Mouse (Mus musculus): ENCODE measurements at regions not wholly inside any gene's neighbourhood (a gene's known extent, or its start where the extent isn't known, plus 50 kb on each side); places are given as distances from the start of the nearest gene placed in this dataset.
"Not testable (repeated sequence)": the region's sequence is repeated elsewhere in the genome, so short reads cannot be mapped to it uniquely, and the experiment has no call there.

GRCm38 (mm10) chr10:103507051-103507450, 139.5 kb downstream of the Slc6a15 start:
- DNase-seq (ENCODE audit: low read depth, low spot score) = not testable (repeated sequence)

GRCm38 (mm10) chr10:103544502-103544901, 176.9 kb downstream of the Slc6a15 start:
- no peak for DNase-seq (ENCODE audit: low read depth, low spot score)

- DNase-seq (ENCODE audit: low read depth, low spot score) = no peak
These were observed 181.9 kb downstream of the Slc6a15 start for GRCm38 (mm10) chr10:103549510-103549909.

- DNase-seq (ENCODE audit: low read depth, low spot score) = no peak
These were observed 217.5 kb downstream of the Slc6a15 start for GRCm38 (mm10) chr10:103585097-103585496.

GRCm38 (mm10) chr10:103585504-103585903, 217.9 kb downstream of the Slc6a15 start:
- DNase-seq (ENCODE audit: low read depth, low spot score) = no peak

- no peak for DNase-seq (ENCODE audit: low read depth, low spot score)
These were observed 224.4 kb downstream of the Slc6a15 start for GRCm38 (mm10) chr10:103591985-103592384.

GRCm38 (mm10) chr10:103641162-103641561, 273.6 kb downstream of the Slc6a15 start:
- no peak for DNase-seq (ENCODE audit: low read depth, low spot score)

GRCm38 (mm10) chr10:103649848-103650247, 282.3 kb downstream of the Slc6a15 start:
- no peak for DNase-seq (ENCODE audit: low read depth, low spot score)

- no peak for DNase-seq (ENCODE audit: low read depth, low spot score)
These were observed 305.5 kb downstream of the Slc6a15 start for GRCm38 (mm10) chr10:103673081-103673480.

- DNase-seq (ENCODE audit: low read depth, low spot score) = no peak
These were observed 306.2 kb downstream of the Slc6a15 start for GRCm38 (mm10) chr10:103673765-103674164.

GRCm38 (mm10) chr10:103692682-103693081, 325.1 kb downstream of the Slc6a15 start:
- DNase-seq (ENCODE audit: low read depth, low spot score) = no peak

- no peak for DNase-seq (ENCODE audit: low read depth, low spot score)
These were observed 347.6 kb downstream of the Slc6a15 start for GRCm38 (mm10) chr10:103715080-103715725.

GRCm38 (mm10) chr10:103718998-103719662, 351.5 kb downstream of the Slc6a15 start:
- no peak for DNase-seq (ENCODE audit: low read depth, low spot score)

- DNase-seq (ENCODE audit: low read depth, low spot score) = peak; percentile 81
These were observed 359.1 kb downstream of the Slc6a15 start for GRCm38 (mm10) chr10:103726680-103727079.

- DNase-seq (ENCODE audit: low read depth, low spot score) = peak; percentile 6
These were observed 363.9 kb downstream of the Slc6a15 start for GRCm38 (mm10) chr10:103731522-103731921.

- DNase-seq (ENCODE audit: low read depth, low spot score) = peak; percentile 6
These were observed 364.4 kb downstream of the Slc6a15 start for GRCm38 (mm10) chr10:103731981-103732380.

- DNase-seq (ENCODE audit: low read depth, low spot score) = no peak
These were observed 362.7 kb upstream of the Gm21293 start for GRCm38 (mm10) chr10:103780127-103780526.

- DNase-seq (ENCODE audit: low read depth, low spot score) = no peak
These were observed 357.9 kb upstream of the Gm21293 start for GRCm38 (mm10) chr10:103784920-103785319.

- DNase-seq (ENCODE audit: low read depth, low spot score) = no peak
These were observed 313.7 kb upstream of the Gm21293 start for GRCm38 (mm10) chr10:103829079-103829478.

- DNase-seq (ENCODE audit: low read depth, low spot score) = no peak
These were observed 310.7 kb upstream of the Gm21293 start for GRCm38 (mm10) chr10:103832063-103832462.

- no peak for DNase-seq (ENCODE audit: low read depth, low spot score)
These were observed 287.6 kb upstream of the Gm21293 start for GRCm38 (mm10) chr10:103855211-103855610.

- DNase-seq (ENCODE audit: low read depth, low spot score) = no peak
These were observed 281.9 kb upstream of the Gm21293 start for GRCm38 (mm10) chr10:103860890-103861289.

GRCm38 (mm10) chr10:103862120-103862519, 280.7 kb upstream of the Gm21293 start:
- no peak for DNase-seq (ENCODE audit: low read depth, low spot score)

Data from mesoderm, embryonic 11.5 days (tissue).